Mouse (Mus musculus): ENCODE results near the gene Mphosph9. TPM values are rescaled to one million over a fixed set of nuclear protein-coding genes. Genes with fewer than 3 reads are reported as not detected.

Mphosph9 gene
- polyA plus RNA-seq, 1 experiment from 2014 or later: 8.5 TPM

- no peak for ATAC-seq (ENCODE audit: insufficient read depth, low FRiP score)
- Histone ChIP-seq H3K4me3 (replicated peaks; ENCODE audit: low read length) (no peak overlapping the region), H3K4me1 (ENCODE audit: control insufficient read depth, insufficient read depth, low read length) (peaks cover 13% of the 10 kb centered on the region), H3K9ac (ENCODE audit: low read length) (peak overlapping the region; percentile 44; the same call in 1 of the 2 replicates), H3K9me3 (replicated peaks; ENCODE audit: control insufficient read depth, low read length) (no peaks in the 10 kb centered on the region), H3K27ac (ENCODE audit: low read length) (no peak overlapping the region), H3K27me3 (ENCODE audit: control insufficient read depth, insufficient read depth, low read length) (no peaks in the 10 kb centered on the region), H3K4me2 (ENCODE audit: low read depth, low read length) (no peak overlapping the region), H3K36me3 (ENCODE audit: control insufficient read depth, insufficient read depth, low read length) (peaks cover 5% of the 10 kb centered on the region; the same call in 1 of the 2 replicates)
- 31% methylated on average over 22 of the region's 22 CpGs for WGBS
Measured at GRCm38 (mm10) chr5:124240841-124241685, 86.7 kb downstream of the Mphosph9 start.

- H3K27ac ChIP-seq (ENCODE audit: low read length): no peak overlapping the region
- WGBS: 72% methylated on average over 4 of the region's 4 CpGs
Measured at GRCm38 (mm10) chr5:124236180-124236579, 91.6 kb downstream of the Mphosph9 start.

DNA sequence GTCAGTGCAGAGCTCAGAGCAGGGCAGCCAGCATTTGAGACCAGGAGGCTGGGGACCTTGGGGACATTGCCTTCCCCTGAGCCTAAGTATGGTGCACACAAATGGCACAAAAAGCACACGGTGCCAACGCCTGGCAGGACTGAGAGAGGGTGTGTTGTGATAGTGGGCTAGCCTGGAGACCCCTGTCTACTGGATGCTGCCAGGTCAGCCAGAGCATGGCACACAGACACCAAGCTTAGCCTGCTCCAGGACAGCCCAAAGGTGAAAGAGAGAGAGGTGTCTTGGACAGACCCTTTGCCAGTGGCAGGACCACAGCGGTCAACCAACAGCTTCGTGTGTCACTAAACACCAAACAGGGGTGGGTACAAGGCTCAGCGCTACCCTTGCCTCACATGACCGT lies 93.0 kb downstream of the Mphosph9 start:
- Histone ChIP-seq H3K4me2 (ENCODE audit: low read depth, low read length) (no peak overlapping the region), H3K9ac (ENCODE audit: low read length) (no peak overlapping the region), H3K36me3 (ENCODE audit: control insufficient read depth, insufficient read depth, low read length) (no peaks in the 10 kb centered on the region), H3K27me3 (ENCODE audit: control insufficient read depth, insufficient read depth, low read length) (no peaks in the 10 kb centered on the region), H3K27ac (ENCODE audit: low read length) (peak overlapping the region; percentile 15; the same call in 1 of the 2 replicates), H3K4me3 (replicated peaks; ENCODE audit: low read length) (no peak overlapping the region), H3K9me3 (replicated peaks; ENCODE audit: control insufficient read depth, low read length) (no peaks in the 10 kb centered on the region), H3K4me1 (ENCODE audit: control insufficient read depth, insufficient read depth, low read length) (peaks cover 22% of the 10 kb centered on the region)
- WGBS: 89% methylated on average over 6 of the region's 6 CpGs
- ATAC-seq (ENCODE audit: insufficient read depth, low FRiP score): no peak

More at GRCm38 (mm10) chr5:124236180-124236579, 91.6 kb downstream of the Mphosph9 start:
- Histone ChIP-seq H3K4me1 (ENCODE audit: control insufficient read depth, insufficient read depth, low read length) (peaks cover 27% of the 10 kb centered on the region), H3K9ac (ENCODE audit: low read length) (no peak overlapping the region), H3K4me2 (ENCODE audit: low read depth, low read length) (no peak overlapping the region), H3K9me3 (replicated peaks; ENCODE audit: control insufficient read depth, low read length) (no peaks in the 10 kb centered on the region), H3K27me3 (ENCODE audit: control insufficient read depth, insufficient read depth, low read length) (no peaks in the 10 kb centered on the region), H3K4me3 (replicated peaks; ENCODE audit: low read length) (no peak overlapping the region), H3K36me3 (ENCODE audit: control insufficient read depth, insufficient read depth, low read length) (no peaks in the 10 kb centered on the region)
- ATAC-seq (ENCODE audit: insufficient read depth, low FRiP score): no peak

DNA sequence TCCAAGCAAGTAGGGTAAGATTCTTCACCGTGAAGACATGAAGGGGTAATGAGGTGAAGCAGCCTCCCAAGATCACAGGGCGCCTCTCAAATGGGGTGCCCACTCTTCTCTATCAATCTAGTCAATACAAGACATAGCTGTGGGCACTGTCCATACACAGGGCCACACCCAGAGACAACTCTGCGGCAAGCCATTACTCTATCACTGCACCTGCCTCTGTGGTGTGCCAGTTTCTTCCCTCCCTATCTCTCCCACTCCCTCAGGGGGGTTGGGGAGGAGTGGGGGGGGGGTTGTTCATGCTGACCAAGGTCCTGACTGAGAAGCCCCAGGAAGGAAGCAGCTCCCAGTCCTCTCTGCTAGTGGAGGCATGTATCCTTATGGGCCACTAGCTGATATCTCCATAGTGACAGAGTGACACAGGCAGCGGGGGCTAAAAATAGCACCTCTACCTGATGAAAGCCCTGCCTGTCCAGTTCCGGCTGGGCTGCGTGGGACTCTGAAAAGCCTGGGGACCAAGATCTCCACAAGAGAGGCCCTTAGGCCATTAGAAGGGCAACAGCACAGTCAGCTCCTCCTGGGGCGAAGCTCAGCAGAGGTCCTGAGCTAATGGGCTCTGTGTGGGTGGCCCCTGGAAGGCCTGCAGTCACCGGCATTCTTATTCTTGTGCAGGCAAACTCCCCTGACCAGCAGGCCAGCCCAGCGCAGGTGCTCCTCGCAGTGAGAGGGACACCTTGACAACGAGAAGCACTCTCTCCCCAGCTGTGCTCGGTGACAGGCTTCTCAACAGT lies 93.7 kb downstream of the Mphosph9 start:
- no peaks in the 10 kb centered on the region for H3K9me3 ChIP-seq (replicated peaks; ENCODE audit: control insufficient read depth, low read length)
- WGBS: 51% methylated on average over 12 of the region's 12 CpGs
- no peaks in the 10 kb centered on the region for H3K36me3 ChIP-seq (ENCODE audit: control insufficient read depth, insufficient read depth, low read length)
- no peak overlapping the region for H3K4me2 ChIP-seq (ENCODE audit: low read depth, low read length)
- ATAC-seq (ENCODE audit: insufficient read depth, low FRiP score): 0 out of 2 replicates have a peak, but pooled peaks have one; percentile 22
- H3K9ac ChIP-seq (ENCODE audit: low read length): no peak overlapping the region
- no peaks in the 10 kb centered on the region for H3K27me3 ChIP-seq (ENCODE audit: control insufficient read depth, insufficient read depth, low read length)
- peak overlapping the region; percentile 15; the same call in 1 of the 2 replicates for H3K27ac ChIP-seq (ENCODE audit: low read length)
- H3K4me1 ChIP-seq (ENCODE audit: control insufficient read depth, insufficient read depth, low read length): peaks cover 22% of the 10 kb centered on the region
- H3K4me3 ChIP-seq (replicated peaks; ENCODE audit: low read length): no peak overlapping the region

- H3K4me2 ChIP-seq (ENCODE audit: low read depth, low read length): no peak overlapping the region
- no peaks in the 10 kb centered on the region for H3K9me3 ChIP-seq (replicated peaks; ENCODE audit: control insufficient read depth, low read length)
- H3K36me3 ChIP-seq (ENCODE audit: control insufficient read depth, insufficient read depth, low read length): no peaks in the 10 kb centered on the region
- H3K4me3 ChIP-seq (replicated peaks; ENCODE audit: low read length): no peak overlapping the region
- peaks cover 22% of the 10 kb centered on the region for H3K4me1 ChIP-seq (ENCODE audit: control insufficient read depth, insufficient read depth, low read length)
- H3K27ac ChIP-seq (ENCODE audit: low read length): peak overlapping the region; percentile 36
- WGBS: 79% methylated on average over 8 of the region's 8 CpGs
- H3K27me3 ChIP-seq (ENCODE audit: control insufficient read depth, insufficient read depth, low read length): no peaks in the 10 kb centered on the region
- ATAC-seq (ENCODE audit: insufficient read depth, low FRiP score): no peak
- H3K9ac ChIP-seq (ENCODE audit: low read length): no peak overlapping the region
Measured at GRCm38 (mm10) chr5:124233144-124233465, 94.7 kb downstream of the Mphosph9 start.

DNA sequence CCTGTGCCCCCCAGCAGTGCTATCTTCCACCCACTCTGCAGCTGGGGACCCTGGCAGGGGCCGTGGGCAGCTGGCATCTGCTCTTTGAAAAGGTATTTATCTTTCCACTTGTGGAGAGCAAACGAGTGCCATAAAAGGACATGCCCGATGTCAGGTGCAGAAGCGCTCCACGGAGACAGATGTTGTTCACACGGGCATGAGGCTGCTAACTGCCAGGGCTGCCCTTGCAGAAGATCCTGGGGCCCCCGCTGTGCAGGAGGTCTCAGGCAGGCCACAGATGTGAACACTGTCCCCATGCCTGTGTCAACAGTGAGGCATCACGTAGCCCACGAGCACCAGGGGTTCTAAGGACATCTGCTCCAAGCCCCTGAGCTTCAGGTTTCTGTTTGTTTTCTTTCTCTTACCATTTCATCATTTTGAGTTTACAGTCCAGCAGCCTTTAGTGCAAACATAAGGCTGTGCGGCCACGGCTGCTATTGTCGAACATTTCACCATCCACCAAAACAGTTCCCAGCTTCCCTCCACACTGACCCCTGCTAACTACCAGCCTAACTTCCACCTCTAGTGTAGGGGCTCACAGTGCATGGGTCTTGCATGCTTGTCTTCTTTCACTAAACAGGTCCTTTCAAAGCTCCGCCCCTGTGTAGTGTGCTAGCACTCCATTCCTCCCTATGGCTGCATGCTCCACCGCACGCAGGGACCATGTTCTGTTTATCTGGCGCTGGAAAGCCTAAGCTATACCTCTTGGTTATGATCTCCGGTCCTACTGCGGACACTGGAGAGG lies 95.2 kb downstream of the Mphosph9 start:
- ATAC-seq (ENCODE audit: insufficient read depth, low FRiP score): peak; percentile 65
- Histone ChIP-seq H3K9ac (ENCODE audit: low read length) (no peak overlapping the region), H3K9me3 (replicated peaks; ENCODE audit: control insufficient read depth, low read length) (no peaks in the 10 kb centered on the region), H3K36me3 (ENCODE audit: control insufficient read depth, insufficient read depth, low read length) (no peaks in the 10 kb centered on the region), H3K4me1 (ENCODE audit: control insufficient read depth, insufficient read depth, low read length) (peaks cover 22% of the 10 kb centered on the region), H3K27ac (ENCODE audit: low read length) (peak overlapping the region; percentile 36), H3K4me3 (replicated peaks; ENCODE audit: low read length) (no peak overlapping the region), H3K4me2 (ENCODE audit: low read depth, low read length) (no peak overlapping the region), H3K27me3 (ENCODE audit: control insufficient read depth, insufficient read depth, low read length) (no peaks in the 10 kb centered on the region)
- 40% methylated on average over 18 of the region's 18 CpGs for WGBS

- H3K9ac ChIP-seq (ENCODE audit: low read length): no peak overlapping the region
- no peak overlapping the region for H3K4me3 ChIP-seq (replicated peaks; ENCODE audit: low read length)
- ATAC-seq (ENCODE audit: insufficient read depth, low FRiP score): no peak
- peaks cover 22% of the 10 kb centered on the region for H3K4me1 ChIP-seq (ENCODE audit: control insufficient read depth, insufficient read depth, low read length)
- no peaks in the 10 kb centered on the region for H3K36me3 ChIP-seq (ENCODE audit: control insufficient read depth, insufficient read depth, low read length)
- no peaks in the 10 kb centered on the region for H3K27me3 ChIP-seq (ENCODE audit: control insufficient read depth, insufficient read depth, low read length)
- H3K27ac ChIP-seq (ENCODE audit: low read length): no peak overlapping the region
- 73% methylated on average over 9 of the region's 9 CpGs for WGBS
- H3K9me3 ChIP-seq (replicated peaks; ENCODE audit: control insufficient read depth, low read length): no peaks in the 10 kb centered on the region
- H3K4me2 ChIP-seq (ENCODE audit: low read depth, low read length): no peak overlapping the region
Measured at GRCm38 (mm10) chr5:124230461-124230860, 97.3 kb downstream of the Mphosph9 start.

- no peak for ATAC-seq (ENCODE audit: insufficient read depth, low FRiP score)
- no peak overlapping the region for H3K4me3 ChIP-seq (replicated peaks; ENCODE audit: low read length)
- no peaks in the 10 kb centered on the region for H3K36me3 ChIP-seq (ENCODE audit: control insufficient read depth, insufficient read depth, low read length)
- WGBS: 63% methylated on average over 6 of the region's 6 CpGs
- H3K9ac ChIP-seq (ENCODE audit: low read length): peak overlapping the region; percentile 36; the same call in 1 of the 2 replicates
- H3K9me3 ChIP-seq (replicated peaks; ENCODE audit: control insufficient read depth, low read length): no peaks in the 10 kb centered on the region
- H3K27me3 ChIP-seq (ENCODE audit: control insufficient read depth, insufficient read depth, low read length): no peaks in the 10 kb centered on the region
- H3K4me1 ChIP-seq (ENCODE audit: control insufficient read depth, insufficient read depth, low read length): peaks cover 12% of the 10 kb centered on the region; the same call in 1 of the 2 replicates
- no peak overlapping the region for H3K27ac ChIP-seq (ENCODE audit: low read length)
- H3K4me2 ChIP-seq (ENCODE audit: low read depth, low read length): no peak overlapping the region
Measured at GRCm38 (mm10) chr5:124227193-124227592, 100.6 kb downstream of the Mphosph9 start.
